Mouse (Mus musculus) limb, embryonic 12.5 days (tissue): ENCODE results near the gene Sv2b. TPM values are rescaled to one million over a fixed set of nuclear protein-coding genes. Genes with fewer than 3 reads are reported as not detected.
"Not testable (repeated sequence)": the region's sequence is repeated elsewhere in the genome, so short reads cannot be mapped to it uniquely, and the experiment has no call there.

Experiments
- ATAC-seq: fragments of 200-750 bp; cut with Nextera tagmentation; 2 replicates; pipeline ENCODE4 v1.8.0; 2017; ENCODE audit warnings: low read depth, moderate TSS enrichment; ENCODE audit not compliant: insufficient number of reproducible peaks, insufficient read depth, low FRiP score, low TSS enrichment
- H3K27ac ChIP-seq: fragments of 300-500 bp; sonication (generic); 2 replicates; pipeline ENCODE4 v1.5.1; 2016; ENCODE audit warnings: mild to moderate bottlenecking, moderate library complexity
- H3K27me3 ChIP-seq: fragments of 300-500 bp; sonication (generic); 2 replicates; pipeline ENCODE4 v1.6.1; 2016; ENCODE audit warnings: mild to moderate bottlenecking, moderate library complexity
- H3K36me3 ChIP-seq: fragments of 300-500 bp; sonication (generic); 2 replicates; pipeline ENCODE4 v1.6.1; 2016; ENCODE audit warnings: mild to moderate bottlenecking, moderate library complexity
- H3K4me1 ChIP-seq: fragments of 300-500 bp; sonication (generic); replicated peaks from 2 replicates; pipeline ENCODE4 v1.6.1; 2016
- H3K4me2 ChIP-seq: fragments of 300-500 bp; sonication (generic); 2 replicates; pipeline ENCODE4 v1.6.1; 2016; ENCODE audit warnings: mild to moderate bottlenecking, moderate library complexity
- H3K4me3 ChIP-seq: fragments of 300-500 bp; sonication (generic); replicated peaks from 2 replicates; pipeline ENCODE4 v1.5.1; 2016; ENCODE audit warnings: mild to moderate bottlenecking
- H3K9ac ChIP-seq: fragments of 300-500 bp; sonication (generic); replicated peaks from 2 replicates; pipeline ENCODE4 v1.6.1; 2016; ENCODE audit warnings: mild to moderate bottlenecking, moderate library complexity
- H3K9me3 ChIP-seq: fragments of 300-500 bp; sonication (generic); 2 replicates; pipeline ENCODE4 v1.6.1; 2016; ENCODE audit warnings: mild to moderate bottlenecking, moderate library complexity
- WGBS: fragments of 180-500 bp; shearing (Covaris S2); methylation state at CpG from one replicate; pipeline ENCODE4 v1.1.7; 2016; 5-methylcytosine and 5-hydroxymethylcytosine counted together
- polyA plus RNA-seq: library from polyadenylated mRNA; unstranded; fragments of >200 nt; fragmentation: Nextera tagmentation; extraction: Ambion mirVana; gene quantifications from 2 replicates; pipeline ENCODE4 v1.2.1, GENCODE M21; 2016

Gene Sv2b
- polyA plus RNA-seq, 1 experiment from 2014 or later = 1.8 TPM

GRCm38 (mm10) chr7:75207965-75208644, 101.0 kb downstream of the Sv2b start:
- no peaks in the 10 kb centered on the region for H3K9me3 ChIP-seq
- H3K27ac ChIP-seq = no peak overlapping the region
- no peaks in the 10 kb centered on the region for H3K27me3 ChIP-seq
- no peak overlapping the region for H3K4me3 ChIP-seq
- no peak for ATAC-seq
- no peaks in the 10 kb centered on the region for H3K36me3 ChIP-seq
- H3K9ac ChIP-seq = no peak overlapping the region
- H3K4me2 ChIP-seq = no peak overlapping the region
- H3K4me1 ChIP-seq = no peaks in the 10 kb centered on the region; the same call in none of the 2 replicates
- 80% methylated on average over 3 of the region's 3 CpGs for WGBS

DNA sequence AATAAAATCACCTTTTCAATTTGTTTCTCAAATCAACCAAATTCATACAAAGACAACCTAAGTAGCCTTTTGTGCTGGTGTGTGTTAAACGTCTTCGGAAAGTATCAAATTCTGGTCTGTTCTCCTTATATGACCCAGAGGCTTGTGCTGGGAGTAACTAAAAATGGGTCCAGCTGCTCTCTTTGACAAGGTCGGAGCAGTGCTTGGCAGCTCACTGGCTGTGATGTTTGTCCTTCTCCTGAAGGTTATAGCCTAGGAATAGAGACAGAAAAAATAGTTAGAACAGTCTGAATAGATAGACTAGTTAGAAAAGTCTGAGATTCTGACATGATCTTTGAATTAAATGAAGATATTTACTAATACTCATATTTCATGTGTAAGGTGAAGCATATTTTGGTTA, 102.4 kb downstream of the Sv2b start:
- Histone ChIP-seq H3K4me2 (no peak overlapping the region), H3K4me3 (no peak overlapping the region), H3K27me3 (no peaks in the 10 kb centered on the region), H3K9ac (no peak overlapping the region), H3K36me3 (no peaks in the 10 kb centered on the region), H3K27ac (no peak overlapping the region), H3K4me1 (no peaks in the 10 kb centered on the region; the same call in none of the 2 replicates), H3K9me3 (no peaks in the 10 kb centered on the region)
- WGBS = 88% methylated on average over 3 of the region's 3 CpGs
- ATAC-seq = no peak

GRCm38 (mm10) chr7:75205386-75205785, 103.7 kb downstream of the Sv2b start:
- no peak overlapping the region for H3K4me2 ChIP-seq
- no peak for ATAC-seq
- no peak overlapping the region for H3K27ac ChIP-seq
- no peak overlapping the region for H3K9ac ChIP-seq
- 73% methylated on average over 3 of the region's 3 CpGs for WGBS
- H3K4me3 ChIP-seq = no peak overlapping the region
- H3K27me3 ChIP-seq = no peaks in the 10 kb centered on the region
- H3K36me3 ChIP-seq = no peaks in the 10 kb centered on the region
- H3K4me1 ChIP-seq = no peaks in the 10 kb centered on the region; the same call in none of the 2 replicates
- H3K9me3 ChIP-seq = no peaks in the 10 kb centered on the region

DNA sequence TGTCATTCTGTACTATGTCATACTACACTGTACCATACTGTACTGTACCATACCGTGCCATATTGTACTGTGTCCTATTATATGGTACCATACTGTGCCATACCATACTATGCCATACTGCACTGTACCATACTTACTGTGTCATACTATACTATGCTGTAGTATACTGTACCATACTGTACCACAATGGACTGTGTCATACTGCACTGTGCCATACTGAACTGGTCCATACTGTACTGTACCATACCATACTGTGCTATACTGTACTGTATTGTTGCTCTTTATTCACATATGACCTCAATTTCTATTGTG, 114.2 kb downstream of the Sv2b start:
- not testable (repeated sequence) for H3K4me1 ChIP-seq, H3K4me2 ChIP-seq, H3K4me3 ChIP-seq, H3K27me3 ChIP-seq, H3K36me3 ChIP-seq, H3K9me3 ChIP-seq, H3K9ac ChIP-seq, H3K27ac ChIP-seq
- WGBS = 100% methylated on average over 1 of the region's 1 CpGs
- ATAC-seq = peak; percentile 52

GRCm38 (mm10) chr7:75194158-75194918, 114.7 kb downstream of the Sv2b start:
- H3K9ac ChIP-seq = no peak overlapping the region

GRCm38 (mm10) chr7:75190192-75190591, 118.9 kb downstream of the Sv2b start:
- no peaks in the 10 kb centered on the region for H3K9me3 ChIP-seq
- H3K27me3 ChIP-seq = no peaks in the 10 kb centered on the region
- WGBS = 83% methylated on average over 3 of the region's 3 CpGs
- no peaks in the 10 kb centered on the region for H3K36me3 ChIP-seq
- no peak overlapping the region for H3K9ac ChIP-seq
- H3K4me3 ChIP-seq = no peak overlapping the region
- no peak for ATAC-seq
- H3K27ac ChIP-seq = no peak overlapping the region
- no peak overlapping the region for H3K4me2 ChIP-seq
- H3K4me1 ChIP-seq = no peaks in the 10 kb centered on the region

More at GRCm38 (mm10) chr7:75194158-75194918, 114.7 kb downstream of the Sv2b start:
- no peak overlapping the region for H3K27ac ChIP-seq
- no peaks in the 10 kb centered on the region for H3K9me3 ChIP-seq
- WGBS = 90% methylated on average over 4 of the region's 4 CpGs
- no peaks in the 10 kb centered on the region for H3K27me3 ChIP-seq
- H3K4me2 ChIP-seq = no peak overlapping the region
- no peaks in the 10 kb centered on the region for H3K4me1 ChIP-seq
- H3K4me3 ChIP-seq = no peak overlapping the region
- no peaks in the 10 kb centered on the region for H3K36me3 ChIP-seq
- peak; percentile 56 for ATAC-seq

- H3K4me1 ChIP-seq = no peaks in the 10 kb centered on the region
- no peak for ATAC-seq
- WGBS = 84% methylated on average over 3 of the region's 3 CpGs
- H3K36me3 ChIP-seq = no peaks in the 10 kb centered on the region
- no peaks in the 10 kb centered on the region for H3K9me3 ChIP-seq
- no peak overlapping the region for H3K9ac ChIP-seq
- H3K27me3 ChIP-seq = no peaks in the 10 kb centered on the region
- no peak overlapping the region for H3K4me2 ChIP-seq
- no peak overlapping the region for H3K27ac ChIP-seq
- no peak overlapping the region for H3K4me3 ChIP-seq
Measured at GRCm38 (mm10) chr7:75175042-75175441, 134.0 kb downstream of the Sv2b start.

GRCm38 (mm10) chr7:75167481-75167880, 141.6 kb downstream of the Sv2b start:
- WGBS = 89% methylated on average over 3 of the region's 3 CpGs

GRCm38 (mm10) chr7:75147174-75147573, 161.9 kb downstream of the Sv2b start:
- Histone ChIP-seq H3K36me3 (no peaks in the 10 kb centered on the region), H3K27ac (no peak overlapping the region), H3K4me2 (no peak overlapping the region), H3K9ac (no peak overlapping the region), H3K4me3 (no peak overlapping the region), H3K27me3 (no peaks in the 10 kb centered on the region), H3K9me3 (no peaks in the 10 kb centered on the region), H3K4me1 (peaks cover 16% of the 10 kb centered on the region)
- 81% methylated on average over 1 of the region's 1 CpGs for WGBS
- ATAC-seq = no peak

More at GRCm38 (mm10) chr7:75167481-75167880, 141.6 kb downstream of the Sv2b start:
- Histone ChIP-seq H3K9me3 (no peaks in the 10 kb centered on the region), H3K4me2 (no peak overlapping the region), H3K27me3 (no peaks in the 10 kb centered on the region), H3K36me3 (no peaks in the 10 kb centered on the region), H3K4me1 (no peaks in the 10 kb centered on the region), H3K9ac (no peak overlapping the region), H3K4me3 (no peak overlapping the region), H3K27ac (no peak overlapping the region)
- no peak for ATAC-seq

DNA sequence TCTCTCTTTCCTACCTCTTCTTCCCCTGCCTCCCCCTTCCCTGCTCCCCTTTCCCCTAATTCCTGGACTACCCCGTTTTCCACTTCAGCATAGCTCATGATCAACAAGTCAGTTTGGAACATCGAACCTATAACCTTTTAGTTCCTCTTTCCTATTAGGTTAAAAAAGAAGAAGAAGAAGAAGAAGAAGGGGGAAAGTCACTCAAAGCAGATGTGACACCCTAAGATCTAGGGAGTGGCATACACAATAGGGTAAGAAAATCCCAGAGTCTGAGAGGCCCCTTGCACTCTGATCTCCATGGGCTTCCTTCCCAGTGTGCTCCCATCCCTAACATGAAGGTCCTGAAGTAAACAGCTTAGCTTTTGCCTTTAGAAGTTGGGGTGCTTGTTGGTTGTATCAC, 166.3 kb downstream of the Sv2b start:
- 33% methylated on average over 2 of the region's 2 CpGs for WGBS
- Histone ChIP-seq H3K9me3 (no peaks in the 10 kb centered on the region), H3K36me3 (no peaks in the 10 kb centered on the region), H3K27me3 (no peaks in the 10 kb centered on the region), H3K9ac (no peak overlapping the region), H3K27ac (0 out of 2 replicates have a peak overlapping the region, but pooled peaks have one; percentile 78), H3K4me1 (peaks cover 38% of the 10 kb centered on the region), H3K4me3 (no peak overlapping the region), H3K4me2 (peak overlapping the region; percentile 55)
- no peak for ATAC-seq

- no peaks in the 10 kb centered on the region for H3K36me3 ChIP-seq
- H3K27me3 ChIP-seq = no peaks in the 10 kb centered on the region
- H3K27ac ChIP-seq = peak overlapping the region; percentile 78
- peak overlapping the region; percentile 29 for H3K4me3 ChIP-seq
- WGBS = 3% methylated on average over 17 of the region's 17 CpGs
- ATAC-seq = peak; percentile 58
- H3K4me2 ChIP-seq = peak overlapping the region; percentile 55
- H3K9ac ChIP-seq = peak overlapping the region; percentile 1; the same call in 1 of the 2 replicates
- H3K9me3 ChIP-seq = no peaks in the 10 kb centered on the region
- H3K4me1 ChIP-seq = peaks cover 38% of the 10 kb centered on the region
Measured at GRCm38 (mm10) chr7:75141919-75142700, 167.0 kb downstream of the Sv2b start.
